Mouse (Mus musculus) cerebellum, adult 2 months (tissue): Measurements from ENCODE around the gene Stk26.

Experiments used
- CTCF ChIP-seq: fragments of 200-500 bp; IDR thresholded peaks from 2 replicates; pipeline ENCODE4 v1.5.1; 2011; ENCODE audit warnings: low read depth, mild to moderate bottlenecking, control low read depth, low read length, moderate library complexity, borderline replicate concordance; ENCODE audit not compliant: insufficient read depth
- POLR2A ChIP-seq: fragments of 200-500 bp; IDR thresholded peaks from 2 replicates; pipeline ENCODE4 v1.6.1; 2011; ENCODE audit warnings: low read length, control low read depth, borderline replicate concordance; ENCODE audit not compliant: insufficient read depth

DNA sequence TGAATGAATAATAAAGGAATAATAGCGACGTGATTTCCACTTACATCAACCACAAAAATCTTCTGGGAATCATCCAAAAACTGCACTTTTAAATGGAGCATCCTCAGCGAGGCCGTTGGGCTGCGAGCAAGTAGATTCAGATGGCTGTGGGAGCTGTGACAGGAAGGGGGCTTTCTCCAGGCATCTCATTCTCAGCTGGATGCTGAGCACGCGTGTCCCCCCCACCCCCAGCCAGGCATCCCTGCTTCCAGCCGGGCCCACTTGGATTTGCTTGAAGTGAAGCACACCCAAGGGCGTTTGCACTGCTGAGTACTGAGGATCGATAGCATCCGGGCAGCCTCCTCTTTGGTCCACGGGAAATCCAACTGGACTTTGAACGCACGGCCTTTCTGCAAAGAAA lies 101.8 kb downstream of the Stk26 start, which contains the start of gene Frmd7:
- TF ChIP-seq CTCF = no peak
- TF ChIP-seq POLR2A = no peak
